Mouse (Mus musculus) induced T-regulatory cell, adult 2 months (primary cell): ENCODE results near the gene Adad2.
A peak's percentile ranks its signal among the peaks of the same experiment; 100 is the strongest.

ENCODE experiments used
- DNase-seq: peaks from one replicate; pipeline ENCODE4 v3.0.0-alpha.2; 2012; ENCODE audit warnings: low read depth

Gene Adad2

GRCm38 (mm10) chr8:119641058-119641457 is 28.5 kb downstream of the Adad2 start:
- no peak for DNase-seq

- DNase-seq, result no peak
Observed at GRCm38 (mm10) chr8:119642960-119643359, 30.4 kb downstream of the Adad2 start.

- DNase-seq, result no peak
Observed at GRCm38 (mm10) chr8:119644429-119644960, 31.9 kb downstream of the Adad2 start.

- DNase-seq, result no peak
Observed at GRCm38 (mm10) chr8:119644981-119645597, 32.5 kb downstream of the Adad2 start.

GRCm38 (mm10) chr8:119646197-119646596 is 33.6 kb downstream of the Adad2 start:
- peak; percentile 8 for DNase-seq

GRCm38 (mm10) chr8:119646846-119647245 is 34.3 kb downstream of the Adad2 start:
- DNase-seq, result no peak

- DNase-seq, result no peak
Observed at GRCm38 (mm10) chr8:119651324-119651723, 38.8 kb downstream of the Adad2 start.

- DNase-seq, result peak; percentile 58
Observed at GRCm38 (mm10) chr8:119656709-119657464, 44.3 kb downstream of the Adad2 start.

GRCm38 (mm10) chr8:119661081-119661480 is 48.5 kb downstream of the Adad2 start:
- DNase-seq, result no peak

- no peak for DNase-seq
Observed at GRCm38 (mm10) chr8:119661892-119662291, 49.3 kb downstream of the Adad2 start.

GRCm38 (mm10) chr8:119663440-119663839 is 50.9 kb downstream of the Adad2 start:
- no peak for DNase-seq

GRCm38 (mm10) chr8:119665270-119665669 is 52.7 kb downstream of the Adad2 start:
- no peak for DNase-seq
